8 mouse cellular contexts compared by ENCODE assay signal in genomic region chr4:141076761-141077506, GRCm38 (mm10). TPM values are rescaled to one million over a fixed set of nuclear protein-coding genes. Genes with fewer than 3 reads are reported as not detected.
DNase-seq lines count a peak whose midpoint lies in the region; ATAC-seq and TF ChIP-seq lines count a peak whose summit lies in the region.

No protein-coding gene starts in this region.

- peak overlapping the region; percentile 86 for H3K9ac ChIP-seq in midbrain, postnatal 0 days (replicated peaks; ENCODE audit: low read length, poor library complexity, severe bottlenecking)

- H3K9me3 ChIP-seq in G1E (replicated peaks) = peaks cover 5% of the 10 kb centered on the region
- H3K9me3 ChIP-seq in midbrain, postnatal 0 days (ENCODE audit: low read length) = no peaks in the 10 kb centered on the region

- H3K4me2 ChIP-seq in midbrain, postnatal 0 days (ENCODE audit: low read depth, low read length, poor library complexity, severe bottlenecking) = peak overlapping the region; percentile 93

- no peak for ATAC-seq in G1E (ENCODE audit: extremely low read depth, insufficient number of reproducible peaks, low FRiP score, poor library complexity, severe bottlenecking)
- ATAC-seq in granulocyte monocyte progenitor cell, adult 5-6 weeks (replicated peaks; ENCODE audit: poor library complexity, severe bottlenecking) = peak; percentile 71
- ATAC-seq in midbrain, postnatal 0 days (ENCODE audit: low FRiP score) = no peak

- no peaks in the 10 kb centered on the region for H3K27me3 ChIP-seq in G1E (ENCODE audit: insufficient read depth, low read length)
- H3K27me3 ChIP-seq in midbrain, postnatal 0 days (ENCODE audit: insufficient read depth, low read length) = no peaks in the 10 kb centered on the region

- DNase-seq in A20 (ENCODE audit: low read depth, low spot score) (peak; percentile 91), G1E (ENCODE audit: low spot score) (peak; percentile 30), liver (peak; percentile 81)
- no peak for DNase-seq in midbrain, postnatal 0 days (ENCODE audit: low spot score)
- DNase-seq in retina, embryonic 14.5 days (ENCODE audit: low spot score) = no peak
- DNase-seq in frontal cortex, postnatal 36 days (ENCODE audit: low spot score in 2 of 2) = no peak
- DNase-seq in left cerebral cortex, adult 18-20 months (ENCODE audit: low spot score in 2 of 2) = no peak

- WGBS in midbrain, postnatal 0 days = 83% methylated on average over 17 of the region's 17 CpGs

- peak overlapping the region; percentile 98 for H3K4me3 ChIP-seq in G1E (ENCODE audit: low read depth, low read length)
- H3K4me3 ChIP-seq in midbrain, postnatal 0 days (ENCODE audit: low read depth, low read length) = peak overlapping the region; percentile 73

- no peak overlapping the region for H3K27ac ChIP-seq in midbrain, postnatal 0 days (ENCODE audit: low read depth, low read length)

- H3K4me1 ChIP-seq in G1E (ENCODE audit: insufficient read depth, low read depth, low read length) = peaks cover 40% of the 10 kb centered on the region
- peaks cover 14% of the 10 kb centered on the region for H3K4me1 ChIP-seq in midbrain, postnatal 0 days (ENCODE audit: insufficient read depth, low read length)

- TF ChIP-seq CTCF in G1E (IDR thresholded peaks at IDR 0.05; ENCODE audit: low read depth, low read length) = no peak
- TF ChIP-seq CTCF in midbrain, postnatal 0 days (IDR thresholded peaks at IDR 0.05) = no peak

- peaks cover 47% of the 10 kb centered on the region for H3K36me3 ChIP-seq in G1E (replicated peaks)
- peaks cover 27% of the 10 kb centered on the region for H3K36me3 ChIP-seq in midbrain, postnatal 0 days (ENCODE audit: insufficient read depth, low read length)

RNA-seq across cellular contexts. Expression of gene Necap2, which starts 1.2 kb away (rescaled TPM):
- total RNA-seq in G1E (2014; fragmentation: Nextera tagmentation) (43.9 and 51.5 TPM in 2 replicates), G1E (2017) (61.9 and 62.4 TPM in 2 replicates)
- polyA plus RNA-seq in G1E (2012) = 91.8 and 101 TPM in 2 replicates
- 30.6 and 52.4 TPM in 2 replicates for total RNA-seq in granulocyte monocyte progenitor cell, adult 5-6 weeks (2014; fragmentation: Nextera tagmentation)
- 45.5 and 54.2 TPM in 2 replicates for total RNA-seq in granulocyte monocyte progenitor cell, adult 5-6 weeks (2017)
- total RNA-seq in midbrain, postnatal 0 days (2014; rRNA removed) = 51.4 and 54.5 TPM in 2 replicates
- polyA plus RNA-seq in midbrain, postnatal 0 days (2015; fragmentation: Nextera tagmentation; extraction: Ambion mirVana) = 42.2 and 51.1 TPM in 2 replicates
- total RNA-seq in left cerebral cortex, adult 18-20 months (2021) = 10 to 100 TPM; 43.2 to 44.3 TPM

RNA-seq across cellular contexts. Expression of gene Spata21, which starts 11.2 kb away (rescaled TPM):
- not detected in 2 replicates for total RNA-seq in G1E (2014; fragmentation: Nextera tagmentation)
- not detected in 2 replicates for total RNA-seq in G1E (2017)
- not detected in 2 replicates for polyA plus RNA-seq in G1E (2012)
- not detected in 2 replicates for total RNA-seq in granulocyte monocyte progenitor cell, adult 5-6 weeks (2014; fragmentation: Nextera tagmentation)
- not detected in 2 replicates for total RNA-seq in granulocyte monocyte progenitor cell, adult 5-6 weeks (2017)
- 0.27 and 4.4 TPM in 2 replicates for total RNA-seq in midbrain, postnatal 0 days (2014; rRNA removed)
- polyA plus RNA-seq in midbrain, postnatal 0 days (2015; fragmentation: Nextera tagmentation; extraction: Ambion mirVana) = 0.25 and 1.4 TPM in 2 replicates
- total RNA-seq in left cerebral cortex, adult 18-20 months (2021) = under 1 TPM; 0.21 to 0.23 TPM

RNA-seq across cellular contexts. Expression of gene Crocc, which starts 16.6 kb away (rescaled TPM):
- total RNA-seq in G1E (2014; fragmentation: Nextera tagmentation) = 1.7 and 3.4 TPM in 2 replicates
- 3.0 and 3.4 TPM in 2 replicates for total RNA-seq in G1E (2017)
- 5.3 and 7.1 TPM in 2 replicates for polyA plus RNA-seq in G1E (2012)
- 6.4 and 8.0 TPM in 2 replicates for total RNA-seq in granulocyte monocyte progenitor cell, adult 5-6 weeks (2014; fragmentation: Nextera tagmentation)
- total RNA-seq in granulocyte monocyte progenitor cell, adult 5-6 weeks (2017) = 6.5 and 7.0 TPM in 2 replicates
- total RNA-seq in midbrain, postnatal 0 days (2014; rRNA removed) = 22.0 and 33.2 TPM in 2 replicates
- 3.2 and 4.2 TPM in 2 replicates for polyA plus RNA-seq in midbrain, postnatal 0 days (2015; fragmentation: Nextera tagmentation; extraction: Ambion mirVana)
- 10 to 100 TPM; 44.6 to 55.4 TPM for total RNA-seq in left cerebral cortex, adult 18-20 months (2021)

Comparison
In these comparisons a context has a peak if more than half of its experiments do, and no peak if none do; other contexts are left out.
1. DNase-seq: peak in A20 (single experiment), G1E (single experiment) and liver (single experiment); none in midbrain, postnatal 0 days (single experiment), retina, embryonic 14.5 days (single experiment), frontal cortex, postnatal 36 days (0 of 2) and left cerebral cortex, adult 18-20 months (0 of 2).